Mouse (Mus musculus): Measurements from ENCODE around the gene 1700109H08Rik.
"Not testable (repeated sequence)": the region's sequence is repeated elsewhere in the genome, so short reads cannot be mapped to it uniquely, and the experiment has no call there.

1700109H08Rik gene

GRCm38 (mm10) chr5:3571266-3571665 is at the start of gene 1700109H08Rik:
Gene 1700109H08Rik (plus strand): TSS chr5:3571566.
- DNase-seq (ENCODE audit: low read depth): no peak

- DNase-seq (ENCODE audit: low read depth): no peak
Measured at GRCm38 (mm10) chr5:3521741-3522140, 49.6 kb upstream of the 1700109H08Rik start.

GRCm38 (mm10) chr5:3522826-3523225 is 48.5 kb upstream of the 1700109H08Rik start:
- DNase-seq (ENCODE audit: low read depth): no peak

- DNase-seq (ENCODE audit: low read depth): no peak
Measured at GRCm38 (mm10) chr5:3527041-3527691, 44.2 kb upstream of the 1700109H08Rik start.

- no peak for DNase-seq (ENCODE audit: low read depth)
Measured at GRCm38 (mm10) chr5:3529585-3530189, 41.7 kb upstream of the 1700109H08Rik start.

GRCm38 (mm10) chr5:3532048-3532447 is 39.3 kb upstream of the 1700109H08Rik start:
- not testable (repeated sequence) for DNase-seq (ENCODE audit: low read depth)

- no peak for DNase-seq (ENCODE audit: low read depth)
Measured at GRCm38 (mm10) chr5:3536592-3537212, 34.7 kb upstream of the 1700109H08Rik start.

- no peak for DNase-seq (ENCODE audit: low read depth)
Measured at GRCm38 (mm10) chr5:3538505-3539472, 32.6 kb upstream of the 1700109H08Rik start.

GRCm38 (mm10) chr5:3541871-3542270 is 29.5 kb upstream of the 1700109H08Rik start:
- no peak for DNase-seq (ENCODE audit: low read depth)

GRCm38 (mm10) chr5:3543629-3544479 is 27.5 kb upstream of the 1700109H08Rik start, which contains the start of gene Fam133b:
Gene Fam133b (plus strand): TSS chr5:3543833.
- DNase-seq (ENCODE audit: low read depth): peak; percentile 95

- DNase-seq (ENCODE audit: low read depth): no peak
Measured at GRCm38 (mm10) chr5:3544480-3544769, 26.9 kb upstream of the 1700109H08Rik start.

- no peak for DNase-seq (ENCODE audit: low read depth)
Measured at GRCm38 (mm10) chr5:3546226-3546625, 25.1 kb upstream of the 1700109H08Rik start.

GRCm38 (mm10) chr5:3551481-3551880 is 19.9 kb upstream of the 1700109H08Rik start:
- no peak for DNase-seq (ENCODE audit: low read depth)

- no peak for DNase-seq (ENCODE audit: low read depth)
Measured at GRCm38 (mm10) chr5:3554198-3554597, 17.2 kb upstream of the 1700109H08Rik start.

- DNase-seq (ENCODE audit: low read depth): no peak
Measured at GRCm38 (mm10) chr5:3574825-3575224, 3.5 kb downstream of the 1700109H08Rik start.

GRCm38 (mm10) chr5:3577939-3578338 is 6.6 kb downstream of the 1700109H08Rik start:
- no peak for DNase-seq (ENCODE audit: low read depth)

- no peak for DNase-seq (ENCODE audit: low read depth)
Measured at GRCm38 (mm10) chr5:3579066-3579465, 7.7 kb downstream of the 1700109H08Rik start.

- DNase-seq (ENCODE audit: low read depth): peak; percentile 96
Measured at GRCm38 (mm10) chr5:3595693-3596398, 24.5 kb downstream of the 1700109H08Rik start, which contains the start of gene Pex1. Gene Pex1 (plus strand): TSS chr5:3596066.

GRCm38 (mm10) chr5:3596399-3596766 is 25.0 kb downstream of the 1700109H08Rik start, which contains the start of gene Rbm48:
Gene Rbm48 (minus strand): TSS chr5:3596585.
- no peak for DNase-seq (ENCODE audit: low read depth)

- no peak for DNase-seq (ENCODE audit: low read depth)
Measured at GRCm38 (mm10) chr5:3597171-3597570, 25.8 kb downstream of the 1700109H08Rik start.

- DNase-seq (ENCODE audit: low read depth): no peak
Measured at GRCm38 (mm10) chr5:3598766-3599165, 27.4 kb downstream of the 1700109H08Rik start.

All from naive thymus-derived CD4-positive, alpha-beta T cell, adult 2 months (primary cell).